Mouse (Mus musculus): ENCODE results near the gene Hykk. TPM values are rescaled to one million over a fixed set of nuclear protein-coding genes. Genes with fewer than 3 reads are reported as not detected.

Gene Hykk
- under 1 TPM; 0.37 to 0.61 TPM for total RNA-seq (2023)

DNA sequence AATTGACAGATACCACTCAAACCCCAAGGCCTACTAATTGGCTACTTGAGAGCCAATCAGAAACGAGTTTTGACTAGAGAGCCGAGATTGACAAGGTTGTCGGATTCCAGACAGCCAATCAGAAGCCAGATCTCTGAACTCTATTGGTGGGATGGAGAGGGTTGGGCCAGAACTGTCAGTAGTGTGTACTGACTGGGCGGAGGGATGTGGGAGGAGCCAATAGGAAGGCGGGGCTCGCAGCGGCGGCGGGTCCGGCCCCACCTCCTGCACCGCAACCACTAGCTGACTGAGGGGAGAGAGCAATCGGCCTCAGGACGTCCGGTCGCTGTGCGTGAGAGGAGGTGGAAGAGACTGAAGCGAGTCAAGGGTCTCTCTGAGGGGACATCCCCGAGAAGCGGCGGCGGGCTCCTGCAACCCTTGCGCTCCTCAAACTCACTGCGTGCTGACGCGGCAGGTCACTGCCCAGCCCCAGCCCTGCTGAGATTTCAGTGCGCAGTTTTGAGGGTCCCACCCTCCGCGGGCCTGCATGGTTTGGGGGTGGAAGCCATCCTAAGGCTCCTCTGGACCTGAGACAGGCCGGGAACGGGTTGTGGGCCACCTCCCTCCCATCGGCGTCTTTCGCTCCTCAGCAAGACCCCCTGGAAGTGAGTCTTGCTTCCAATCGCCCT is at the start of gene Hykk:
TSS of gene Hykk (plus strand) at position 274 of the 668 bp plus-strand sequence.

DNA sequence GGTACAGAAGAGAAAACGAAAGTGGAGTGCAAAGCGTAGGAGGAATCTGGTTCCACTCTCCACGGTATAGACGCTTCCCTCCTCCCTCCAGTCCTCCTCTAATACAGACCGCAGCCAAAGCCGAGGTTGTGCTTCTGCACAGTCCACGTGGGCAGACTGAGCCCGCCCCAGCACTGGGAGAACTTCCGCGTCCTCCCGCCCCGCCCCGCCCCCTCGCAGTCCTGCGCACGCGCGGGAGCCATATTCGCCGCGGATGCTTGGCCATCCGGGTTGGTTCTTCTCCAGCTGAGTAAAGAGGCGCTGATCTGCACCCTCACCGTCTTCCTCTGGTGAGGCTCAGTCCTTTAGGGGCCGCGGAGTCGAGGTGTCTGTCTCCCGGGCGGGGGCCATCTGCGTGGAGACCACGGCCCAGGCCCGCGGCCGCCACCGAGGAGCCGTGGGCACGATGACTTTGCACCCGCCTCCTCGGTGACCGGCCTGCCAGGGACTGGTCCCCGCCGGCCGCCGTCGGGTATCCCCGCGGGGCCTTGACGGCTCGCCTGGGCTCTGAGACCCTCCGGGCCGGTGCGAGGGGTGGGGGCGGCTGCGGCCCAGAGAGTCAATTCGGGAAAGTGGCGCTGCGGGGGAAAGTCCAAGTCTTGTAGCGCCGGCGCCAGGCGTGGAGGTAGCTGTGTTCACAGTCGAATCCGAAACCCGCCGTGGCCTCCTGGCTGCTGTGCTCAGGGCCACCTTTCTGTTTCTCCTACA is 33.7 kb downstream of the Hykk start, which contains the start of the genes Psma4 and AY074887:
TSS of gene Psma4 (plus strand) at position 216 of the 747 bp plus-strand sequence.
TSS of gene AY074887 (minus strand) at position 424 of the 747 bp plus-strand sequence.

DNA sequence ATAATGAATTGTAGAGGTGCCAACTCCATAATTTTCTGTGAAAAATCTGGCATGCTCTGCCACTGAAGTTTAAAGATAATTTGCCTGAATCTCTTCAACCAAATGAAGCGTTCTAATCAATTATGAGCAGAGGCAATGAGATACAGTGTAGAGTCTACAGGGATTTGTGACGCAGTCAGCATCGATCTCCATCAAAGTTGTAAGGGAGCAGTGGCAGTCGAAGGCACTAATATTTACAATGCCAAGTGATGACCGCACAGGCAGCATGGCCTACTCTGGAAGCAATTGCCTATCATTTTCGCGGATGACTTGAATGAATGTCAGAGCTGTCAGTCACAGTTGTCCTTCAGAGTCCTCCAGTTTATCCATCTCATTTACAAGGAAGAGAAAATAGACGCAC is 63.6 kb downstream of the Hykk start, which contains the start of gene Chrna5:
TSS of gene Chrna5 (plus strand) at position 207 of the 400 bp plus-strand sequence.

Other genes starting within 250 kb of the Hykk start
- gene Dnaja4, start 218.4 kb upstream of the Hykk start, total RNA-seq (2023), result 1 to 10 TPM; 1.4 to 1.7 TPM
- 10 to 100 TPM; 38.8 to 41.4 TPM for gene Wdr61, start 182.8 kb upstream of the Hykk start, total RNA-seq (2023)
- gene Crabp1, start 152.5 kb upstream of the Hykk start, total RNA-seq (2023), result not detected
- 10 to 100 TPM; 33.0 to 35.0 TPM for gene Ireb2, start 53.5 kb upstream of the Hykk start, total RNA-seq (2023)
- gene Psma4, start 33.5 kb downstream of the Hykk start, total RNA-seq (2023), result 100 to 1,000 TPM; 113 to 114 TPM
- not detected for gene AY074887, start 33.7 kb downstream of the Hykk start, total RNA-seq (2023)
- not detected for gene Chrna5, start 63.6 kb downstream of the Hykk start, total RNA-seq (2023)
- gene Chrna3, start 109.3 kb downstream of the Hykk start, total RNA-seq (2023), result not detected
- gene Chrnb4, start 131.5 kb downstream of the Hykk start, total RNA-seq (2023), result under 1 TPM in 1 of 2 experiments, not detected in 1; 0.12 TPM
- 10 to 100 TPM; 42.1 to 46.4 TPM for gene Ube2q2, start 231.6 kb downstream of the Hykk start, total RNA-seq (2023)